ENCODE assay signal across 11 mouse cellular contexts in the genomic region with DNA sequence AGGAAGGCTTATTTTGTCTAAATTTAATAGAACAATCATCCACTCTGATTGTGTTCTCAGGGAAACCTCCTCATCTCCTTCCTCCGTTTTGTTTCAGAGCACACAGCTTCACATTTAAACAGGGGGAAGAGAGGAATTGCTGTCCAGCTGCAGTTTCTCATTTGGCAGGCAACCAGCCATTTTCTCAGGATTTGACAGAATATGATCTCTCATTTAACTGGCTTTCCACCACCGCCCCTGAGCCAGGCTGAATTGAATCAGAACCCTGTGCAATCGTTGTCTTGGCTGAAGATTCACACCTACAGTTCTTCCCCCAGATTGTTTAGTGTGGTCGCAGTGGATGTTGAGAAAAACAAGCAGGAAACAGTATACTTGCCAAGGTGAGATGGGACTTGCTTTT.
A peak's percentile ranks its signal among the peaks of the same experiment; 100 is the strongest.
DNase-seq lines count a peak whose midpoint lies in the region; ATAC-seq and TF ChIP-seq lines count a peak whose summit lies in the region.
"Had no signal": no experiment of that assay in that cellular context is flagged by ENCODE, and none has a peak within 500 bp of the region (broad histone marks: within the 10 kb centered on the region; RNA-seq: fewer than 3 reads in every experiment).

No protein-coding gene starts in this region.

- ATAC-seq in forebrain, postnatal 0 days: no peak
- ATAC-seq in forebrain, embryonic 12.5 days (ENCODE audit: low FRiP score): no peak
- ATAC-seq in liver, embryonic 11.5 days (replicated peaks; ENCODE audit: low FRiP score): no peak
- ATAC-seq: Patski had no signal

- H3K27ac ChIP-seq in forebrain, postnatal 0 days (ENCODE audit: low read depth, low read length): no peak overlapping the region
- H3K27ac ChIP-seq in forebrain, embryonic 12.5 days: no peak overlapping the region
- H3K27ac ChIP-seq in liver, embryonic 11.5 days (ENCODE audit: low read depth, low read length): no peak overlapping the region

- no peaks in the 10 kb centered on the region for H3K4me1 ChIP-seq in forebrain, postnatal 0 days (ENCODE audit: insufficient read depth)
- no peaks in the 10 kb centered on the region for H3K4me1 ChIP-seq in forebrain, embryonic 12.5 days
- H3K4me1 ChIP-seq in liver, embryonic 11.5 days (replicated peaks; ENCODE audit: control insufficient read depth, insufficient read depth, low read length): no peaks in the 10 kb centered on the region

- 52% methylated on average over 4 of the region's 4 CpGs for WGBS in forebrain, postnatal 0 days
- 80% methylated on average over 4 of the region's 4 CpGs for WGBS in forebrain, embryonic 12.5 days
- WGBS in liver, embryonic 11.5 days: 69% methylated on average over 4 of the region's 4 CpGs

- no peak overlapping the region for H3K4me3 ChIP-seq in forebrain, postnatal 0 days (ENCODE audit: low read depth, low read length)
- no peak overlapping the region for H3K4me3 ChIP-seq in forebrain, embryonic 12.5 days (replicated peaks)
- no peak overlapping the region for H3K4me3 ChIP-seq in liver, embryonic 11.5 days (ENCODE audit: low read depth, low read length)

- H3K36me3 ChIP-seq in forebrain, postnatal 0 days (ENCODE audit: insufficient read depth): no peaks in the 10 kb centered on the region
- H3K36me3 ChIP-seq in forebrain, embryonic 12.5 days (replicated peaks): no peaks in the 10 kb centered on the region
- H3K36me3 ChIP-seq in liver, embryonic 11.5 days (ENCODE audit: control insufficient read depth, insufficient read depth, low read length): no peaks in the 10 kb centered on the region

- no peak for TF ChIP-seq CTCF in forebrain, postnatal 0 days (IDR thresholded peaks at IDR 0.05; ENCODE audit: low read depth)

- H3K9me3 ChIP-seq in forebrain, postnatal 0 days (ENCODE audit: low read length): no peaks in the 10 kb centered on the region
- no peaks in the 10 kb centered on the region for H3K9me3 ChIP-seq in forebrain, embryonic 12.5 days
- H3K9me3 ChIP-seq in liver, embryonic 11.5 days (ENCODE audit: control insufficient read depth, low read length): no peaks in the 10 kb centered on the region

- H3K4me2 ChIP-seq in forebrain, postnatal 0 days (ENCODE audit: low read depth): no peak overlapping the region
- no peak overlapping the region for H3K4me2 ChIP-seq in forebrain, embryonic 12.5 days
- H3K4me2 ChIP-seq in liver, embryonic 11.5 days: no peak overlapping the region

- H3K9ac ChIP-seq in forebrain, postnatal 0 days: no peak overlapping the region
- H3K9ac ChIP-seq in forebrain, embryonic 12.5 days: no peak overlapping the region
- no peak overlapping the region for H3K9ac ChIP-seq in liver, embryonic 11.5 days (ENCODE audit: low read depth, low read length)

- H3K27me3 ChIP-seq in forebrain, postnatal 0 days (ENCODE audit: insufficient read depth, low read length): no peaks in the 10 kb centered on the region
- no peaks in the 10 kb centered on the region for H3K27me3 ChIP-seq in forebrain, embryonic 12.5 days
- H3K27me3 ChIP-seq in liver, embryonic 11.5 days (replicated peaks; ENCODE audit: control insufficient read depth, insufficient read depth, low read length): no peaks in the 10 kb centered on the region
- H3K27me3 ChIP-seq: Patski had no signal

- peak; percentile 24 for DNase-seq in forebrain, postnatal 0 days
- peak; percentile 41 for DNase-seq in kidney, postnatal 14 days
- no peak for DNase-seq in kidney, adult 9 months
- DNase-seq in urinary bladder, postnatal 36 days (ENCODE audit: low spot score in 2 of 2): peak; percentile 2 to 10
- no peak for DNase-seq in urinary bladder, adult 2 months (ENCODE audit: low spot score)
- no peak for DNase-seq in embryo, embryonic 10.5 days (ENCODE audit: low spot score)
- no peak for DNase-seq in liver, embryonic 11.5 days (ENCODE audit: low spot score)
- DNase-seq: adrenal gland, postnatal 14 days; cerebellum, adult 18-20 months had no signal

Comparison
In these comparisons a context has a peak if more than half of its experiments do, and no peak if none do; other contexts are left out.
1. DNase-seq: peak in forebrain, postnatal 0 days (single experiment), kidney, postnatal 14 days (single experiment) and urinary bladder, postnatal 36 days (2 of 2); none in kidney, adult 9 months (single experiment), urinary bladder, adult 2 months (single experiment), embryo, embryonic 10.5 days (single experiment) and liver, embryonic 11.5 days (single experiment).